36 mouse cellular contexts compared by ENCODE assay signal in the genomic region with DNA sequence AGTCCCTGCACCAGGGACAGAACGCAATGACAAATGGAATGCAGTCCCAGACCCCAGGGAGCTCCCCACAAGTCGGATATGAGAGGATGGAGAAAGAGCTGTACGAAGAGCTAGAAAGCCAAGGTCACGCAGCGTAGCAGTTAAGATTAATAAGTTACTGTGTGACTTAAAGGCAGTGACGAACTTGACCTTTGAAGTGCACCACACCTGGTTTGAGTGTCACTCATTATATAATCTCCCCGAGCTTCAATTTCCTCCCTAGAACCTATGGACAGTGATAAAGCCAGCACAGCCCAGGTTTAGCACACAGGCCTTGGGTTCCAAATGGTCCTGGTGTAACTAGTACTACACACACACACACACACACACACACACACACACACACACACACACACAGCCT. TPM values are rescaled to one million over a fixed set of nuclear protein-coding genes. Genes with fewer than 3 reads are reported as not detected.
DNase-seq lines count a peak whose midpoint lies in the region; ATAC-seq and TF ChIP-seq lines count a peak whose summit lies in the region.
"Had no signal": no experiment of that assay in that cellular context is flagged by ENCODE, and none has a peak within 500 bp of the region (broad histone marks: within the 10 kb centered on the region; RNA-seq: fewer than 3 reads in every experiment).

No protein-coding gene starts in this region.

- H3K36me3 ChIP-seq in intestine, embryonic 15.5 days = no peaks in the 10 kb centered on the region
- H3K36me3 ChIP-seq in intestine, postnatal 0 days (ENCODE audit: control insufficient read depth, insufficient read depth) = no peaks in the 10 kb centered on the region
- H3K36me3 ChIP-seq in stomach, embryonic 16.5 days (ENCODE audit: control insufficient read depth, insufficient read depth, low read length) = no peaks in the 10 kb centered on the region
- no peaks in the 10 kb centered on the region for H3K36me3 ChIP-seq in midbrain, embryonic 11.5 days (ENCODE audit: control insufficient read depth, insufficient read depth, low read length)
- H3K36me3 ChIP-seq: embryonic facial prominence, embryonic 13.5 days; heart, embryonic 12.5 days; hindbrain, embryonic 10.5 days; liver, embryonic 15.5 days; lung, embryonic 15.5 days had no signal

- no peak overlapping the region for H3K9ac ChIP-seq in intestine, embryonic 15.5 days
- H3K9ac ChIP-seq in intestine, postnatal 0 days (ENCODE audit: low read depth, low read length) = no peak overlapping the region
- no peak overlapping the region for H3K9ac ChIP-seq in stomach, embryonic 16.5 days (ENCODE audit: low read length)
- no peak overlapping the region for H3K9ac ChIP-seq in midbrain, embryonic 11.5 days (ENCODE audit: low read length)
- H3K9ac ChIP-seq: embryonic facial prominence, embryonic 13.5 days; forebrain, embryonic 13.5 days; heart, embryonic 12.5 days; liver, embryonic 15.5 days; lung, embryonic 15.5 days had no signal

- peak overlapping the region; percentile 77 for H3K27ac ChIP-seq in intestine, embryonic 15.5 days
- H3K27ac ChIP-seq in intestine, postnatal 0 days (ENCODE audit: low read depth, low read length) = peak overlapping the region; percentile 43
- peak overlapping the region; percentile 18; the same call in 1 of the 2 replicates for H3K27ac ChIP-seq in stomach, embryonic 16.5 days (ENCODE audit: low read length)
- no peak overlapping the region for H3K27ac ChIP-seq in gastrocnemius, adult 2 months
- H3K27ac ChIP-seq in midbrain, embryonic 11.5 days (ENCODE audit: low read depth, low read length) = no peak overlapping the region
- H3K27ac ChIP-seq: embryonic facial prominence, embryonic 13.5 days; forebrain, embryonic 13.5 days; hindbrain, embryonic 10.5 days; hindbrain, postnatal 0 days; left cerebral cortex, adult 2 months; liver, embryonic 15.5 days; lung, embryonic 15.5 days; macrophage had no signal

- no peak for TF ChIP-seq CTCF in intestine, postnatal 0 days (IDR thresholded peaks at IDR 0.05; ENCODE audit: low read depth)
- TF ChIP-seq CTCF in gastrocnemius, adult 2 months (IDR thresholded peaks at IDR 0.05) = no peak

- H3K4me2 ChIP-seq in intestine, embryonic 15.5 days (replicated peaks) = peak overlapping the region; percentile 37; the same call in 1 of the 2 replicates
- no peak overlapping the region for H3K4me2 ChIP-seq in intestine, postnatal 0 days (replicated peaks; ENCODE audit: low read depth)
- no peak overlapping the region for H3K4me2 ChIP-seq in stomach, embryonic 16.5 days (ENCODE audit: low read depth, low read length)
- no peak overlapping the region for H3K4me2 ChIP-seq in midbrain, embryonic 11.5 days
- H3K4me2 ChIP-seq: embryonic facial prominence, embryonic 13.5 days; forebrain, embryonic 13.5 days; heart, embryonic 12.5 days; liver, embryonic 15.5 days; lung, embryonic 15.5 days had no signal

- WGBS in intestine, embryonic 15.5 days = 27% methylated on average over 7 of the region's 7 CpGs
- 12% methylated on average over 7 of the region's 7 CpGs for WGBS in intestine, postnatal 0 days
- 38% methylated on average over 7 of the region's 7 CpGs for WGBS in stomach, embryonic 16.5 days
- 70% methylated on average over 7 of the region's 7 CpGs for whole genome bisulfite sequencing in midbrain, embryonic 11.5 days

- intact Hi-C loops in gastrocnemius, adult 2 months (cut with DNase I) = loop anchor here (10.0 kb wide), 1 partner anchor 700 kb away; no protein-coding TSS in a partner anchor

- no peaks in the 10 kb centered on the region for H3K27me3 ChIP-seq in intestine, embryonic 15.5 days (replicated peaks)
- no peaks in the 10 kb centered on the region for H3K27me3 ChIP-seq in intestine, postnatal 0 days (replicated peaks; ENCODE audit: control insufficient read depth, insufficient read depth, low read length)
- no peaks in the 10 kb centered on the region for H3K27me3 ChIP-seq in stomach, embryonic 16.5 days (ENCODE audit: control insufficient read depth, insufficient read depth, low read length)
- H3K27me3 ChIP-seq in midbrain, embryonic 11.5 days (ENCODE audit: control insufficient read depth, insufficient read depth, low read length) = no peaks in the 10 kb centered on the region
- H3K27me3 ChIP-seq: embryonic facial prominence, embryonic 13.5 days; forebrain, embryonic 13.5 days; heart, embryonic 12.5 days; liver, embryonic 15.5 days; lung, embryonic 15.5 days had no signal

- peaks cover 16% of the 10 kb centered on the region for H3K4me1 ChIP-seq in intestine, embryonic 15.5 days (replicated peaks)
- peaks cover 8% of the 10 kb centered on the region; the same call in 1 of the 2 replicates for H3K4me1 ChIP-seq in intestine, postnatal 0 days (replicated peaks; ENCODE audit: control insufficient read depth, insufficient read depth, low read length)
- peaks cover 16% of the 10 kb centered on the region for H3K4me1 ChIP-seq in stomach, embryonic 16.5 days (ENCODE audit: control insufficient read depth, insufficient read depth, low read length)
- no peaks in the 10 kb centered on the region for H3K4me1 ChIP-seq in midbrain, embryonic 11.5 days (ENCODE audit: control insufficient read depth, insufficient read depth, low read length)
- H3K4me1 ChIP-seq: forebrain, embryonic 13.5 days; liver, embryonic 15.5 days had no signal

- no peak overlapping the region for H3K4me3 ChIP-seq in intestine, embryonic 15.5 days (replicated peaks)
- no peak overlapping the region for H3K4me3 ChIP-seq in intestine, postnatal 0 days (ENCODE audit: low read depth, low read length)
- no peak overlapping the region for H3K4me3 ChIP-seq in stomach, embryonic 16.5 days (replicated peaks; ENCODE audit: low read length)
- H3K4me3 ChIP-seq in gastrocnemius, adult 2 months = no peak overlapping the region
- H3K4me3 ChIP-seq in midbrain, embryonic 11.5 days (ENCODE audit: low read depth, low read length) = no peak overlapping the region
- H3K4me3 ChIP-seq: embryonic facial prominence, embryonic 13.5 days; erythroblast, embryonic 14.5 days; forebrain, embryonic 13.5 days; heart, embryonic 12.5 days; hindbrain, embryonic 10.5 days; left cerebral cortex, adult 2 months; liver, embryonic 15.5 days; lung, embryonic 15.5 days had no signal

- H3K9me3 ChIP-seq in intestine, embryonic 15.5 days = no peaks in the 10 kb centered on the region
- H3K9me3 ChIP-seq in intestine, postnatal 0 days (ENCODE audit: control insufficient read depth) = no peaks in the 10 kb centered on the region
- H3K9me3 ChIP-seq in stomach, embryonic 16.5 days (replicated peaks; ENCODE audit: control insufficient read depth, low read length) = no peaks in the 10 kb centered on the region
- no peaks in the 10 kb centered on the region for H3K9me3 ChIP-seq in midbrain, embryonic 11.5 days (ENCODE audit: control insufficient read depth, low read length)
- H3K9me3 ChIP-seq: embryonic facial prominence, embryonic 13.5 days; forebrain, embryonic 13.5 days; hindbrain, embryonic 10.5 days; liver, embryonic 15.5 days; lung, embryonic 15.5 days had no signal

- peak; percentile 58 for ATAC-seq in intestine, embryonic 15.5 days
- peak; percentile 52 for ATAC-seq in intestine, postnatal 0 days
- no peak for ATAC-seq in stomach, embryonic 16.5 days (ENCODE audit: insufficient read depth, low FRiP score)
- no peak for ATAC-seq in midbrain, embryonic 11.5 days (ENCODE audit: low FRiP score)
- ATAC-seq: activated CD4-positive, CD25-positive, alpha-beta regulatory T cell, adult 4 months; forebrain, embryonic 13.5 days; hindbrain, postnatal 0 days had no signal

- peak; percentile 10 to 44 for DNase-seq in kidney, postnatal 36 days
- DNase-seq in gastrocnemius, adult 2 months = no peak
- no peak for DNase-seq in midbrain, embryonic 11.5 days (ENCODE audit: low spot score, missing footprints)
- no peak for DNase-seq in left cerebral cortex, adult 18-20 months (ENCODE audit: low spot score in 2 of 2)
- DNase-seq: adrenal gland, postnatal 10 days; cerebellum, adult 2 months; cerebellum, postnatal 25 days; embryo, embryonic 11 days; gastrocnemius, postnatal 14 days; heart, adult 11 months; heart, postnatal 10 days; layer of hippocampus, adult 9-11 months; liver; right cerebral cortex, adult 18-20 months; right cerebral cortex, postnatal 4 days; thymus, postnatal 14 days had no signal

RNA-seq across cellular contexts. Expression of a gene that starts 15.9 kb away (rescaled TPM):
- polyA plus RNA-seq in intestine, embryonic 15.5 days (2015; fragmentation: Nextera tagmentation; extraction: Ambion mirVana) = 743 and 782 TPM in 2 replicates
- polyA plus RNA-seq in intestine, postnatal 0 days (2015; fragmentation: Nextera tagmentation; extraction: Ambion mirVana) = 491 and 533 TPM in 2 replicates
- 1,141 and 1,514 TPM in 2 replicates for polyA plus RNA-seq in stomach, embryonic 16.5 days (2015; fragmentation: Nextera tagmentation; extraction: Ambion mirVana)
- total RNA-seq in gastrocnemius, adult 2 months (2021) = under 1 TPM in 1 of 2 experiments, not detected in 1; 0.20 TPM
- polyA plus RNA-seq in midbrain, embryonic 11.5 days (2014; fragmentation: Nextera tagmentation; extraction: Ambion mirVana) = 1.8 and 3.2 TPM in 2 replicates
- not detected for total RNA-seq in left cerebral cortex, adult 18-20 months (2021)
- total RNA-seq: left cerebral cortex, adult 2 months; left cerebral cortex, postnatal 36 days; MEL had no signal
- polyA plus RNA-seq: activated CD4-positive, CD25-positive, alpha-beta regulatory T cell, adult 4 months; erythroblast, embryonic 14.5 days; macrophage had no signal

RNA-seq across cellular contexts. Expression of a gene that starts 28.7 kb away (rescaled TPM):
- polyA plus RNA-seq in intestine, embryonic 15.5 days (2015; fragmentation: Nextera tagmentation; extraction: Ambion mirVana) = not detected in 2 replicates
- polyA plus RNA-seq in intestine, postnatal 0 days (2015; fragmentation: Nextera tagmentation; extraction: Ambion mirVana) = not detected in 2 replicates
- not detected in 2 replicates for polyA plus RNA-seq in stomach, embryonic 16.5 days (2015; fragmentation: Nextera tagmentation; extraction: Ambion mirVana)
- total RNA-seq in gastrocnemius, adult 2 months (2021) = not detected
- polyA plus RNA-seq in midbrain, embryonic 11.5 days (2014; fragmentation: Nextera tagmentation; extraction: Ambion mirVana) = not detected in 2 replicates
- total RNA-seq in left cerebral cortex, adult 18-20 months (2021) = 1 to 10 TPM; 3.8 to 4.9 TPM
- total RNA-seq: gastrocnemius, postnatal 14 days; heart, postnatal 10 days; MEL; midbrain, postnatal 0 days had no signal
- polyA plus RNA-seq: activated CD4-positive, CD25-positive, alpha-beta regulatory T cell, adult 4 months; embryonic facial prominence, embryonic 13.5 days; erythroblast, embryonic 14.5 days; forebrain, embryonic 13.5 days; heart, embryonic 12.5 days; hindbrain, embryonic 10.5 days; large intestine, adult 2 months; liver, embryonic 15.5 days; lung, embryonic 15.5 days; macrophage; midbrain, postnatal 0 days; testis, adult 2 months had no signal

RNA-seq across cellular contexts. Expression of a gene that starts 28.7 kb away (rescaled TPM):
- 4.7 and 5.9 TPM in 2 replicates for polyA plus RNA-seq in intestine, embryonic 15.5 days (2015; fragmentation: Nextera tagmentation; extraction: Ambion mirVana)
- polyA plus RNA-seq in intestine, postnatal 0 days (2015; fragmentation: Nextera tagmentation; extraction: Ambion mirVana) = 1.2 and 1.5 TPM in 2 replicates
- polyA plus RNA-seq in stomach, embryonic 16.5 days (2015; fragmentation: Nextera tagmentation; extraction: Ambion mirVana) = 1,477 and 1,759 TPM in 2 replicates
- not detected for total RNA-seq in gastrocnemius, adult 2 months (2021)
- polyA plus RNA-seq in midbrain, embryonic 11.5 days (2014; fragmentation: Nextera tagmentation; extraction: Ambion mirVana) = 0.65 and 0.89 TPM in 2 replicates
- total RNA-seq in left cerebral cortex, adult 18-20 months (2021) = not detected
- total RNA-seq: adrenal gland, postnatal 10 days; gastrocnemius, postnatal 14 days; left cerebral cortex, adult 2 months; left cerebral cortex, postnatal 36 days; MEL had no signal
- polyA plus RNA-seq: activated CD4-positive, CD25-positive, alpha-beta regulatory T cell, adult 4 months; macrophage; neural tube, embryonic 14.5 days had no signal

RNA-seq across cellular contexts. Expression of a gene that starts 43.0 kb away (rescaled TPM):
- 8.6 and 9.6 TPM in 2 replicates for polyA plus RNA-seq in intestine, embryonic 15.5 days (2015; fragmentation: Nextera tagmentation; extraction: Ambion mirVana)
- polyA plus RNA-seq in intestine, postnatal 0 days (2015; fragmentation: Nextera tagmentation; extraction: Ambion mirVana) = 8.9 and 10.0 TPM in 2 replicates
- polyA plus RNA-seq in stomach, embryonic 16.5 days (2015; fragmentation: Nextera tagmentation; extraction: Ambion mirVana) = 46.4 and 67.1 TPM in 2 replicates
- not detected for total RNA-seq in gastrocnemius, adult 2 months (2021)
- 1.2 and 1.5 TPM in 2 replicates for polyA plus RNA-seq in midbrain, embryonic 11.5 days (2014; fragmentation: Nextera tagmentation; extraction: Ambion mirVana)
- not detected for total RNA-seq in left cerebral cortex, adult 18-20 months (2021)
- total RNA-seq: gastrocnemius, postnatal 14 days; hindbrain, postnatal 0 days; left cerebral cortex, adult 2 months; left cerebral cortex, postnatal 36 days; MEL had no signal
- polyA plus RNA-seq: activated CD4-positive, CD25-positive, alpha-beta regulatory T cell, adult 4 months; macrophage; testis, adult 2 months had no signal

RNA-seq across cellular contexts. Expression of a gene that starts 43.0 kb away (rescaled TPM):
- polyA plus RNA-seq in intestine, embryonic 15.5 days (2015; fragmentation: Nextera tagmentation; extraction: Ambion mirVana) = 0.50 and 0.58 TPM in 2 replicates
- not detected in 2 replicates for polyA plus RNA-seq in intestine, postnatal 0 days (2015; fragmentation: Nextera tagmentation; extraction: Ambion mirVana)
- 1,856 and 2,859 TPM in 2 replicates for polyA plus RNA-seq in stomach, embryonic 16.5 days (2015; fragmentation: Nextera tagmentation; extraction: Ambion mirVana)
- not detected for total RNA-seq in gastrocnemius, adult 2 months (2021)
- polyA plus RNA-seq in midbrain, embryonic 11.5 days (2014; fragmentation: Nextera tagmentation; extraction: Ambion mirVana) = not detected in 2 replicates
- total RNA-seq in left cerebral cortex, adult 18-20 months (2021) = not detected
- total RNA-seq: adrenal gland, postnatal 10 days; gastrocnemius, postnatal 14 days; heart, postnatal 10 days; hindbrain, postnatal 0 days; left cerebral cortex, adult 2 months; left cerebral cortex, postnatal 36 days; MEL; midbrain, postnatal 0 days had no signal
- polyA plus RNA-seq: activated CD4-positive, CD25-positive, alpha-beta regulatory T cell, adult 4 months; cerebellum, adult 2 months; erythroblast, embryonic 14.5 days; forebrain, embryonic 13.5 days; hindbrain, postnatal 0 days; liver, embryonic 15.5 days; macrophage; midbrain, postnatal 0 days; neural tube, embryonic 14.5 days; testis, adult 2 months had no signal

Comparison
In these comparisons a context has a peak if more than half of its experiments do, and no peak if none do; other contexts are left out.
1. ATAC-seq: peak in intestine, embryonic 15.5 days (single experiment) and intestine, postnatal 0 days (single experiment); none in stomach, embryonic 16.5 days (single experiment) and midbrain, embryonic 11.5 days (single experiment).
2. H3K27ac ChIP-seq: peak in intestine, embryonic 15.5 days (single experiment), intestine, postnatal 0 days (single experiment) and stomach, embryonic 16.5 days (single experiment); none in gastrocnemius, adult 2 months (single experiment) and midbrain, embryonic 11.5 days (single experiment).
3. DNase-seq: peak in kidney, postnatal 36 days (2 of 2); none in gastrocnemius, adult 2 months (single experiment), midbrain, embryonic 11.5 days (single experiment) and left cerebral cortex, adult 18-20 months (0 of 2).
4. RNA of a gene that starts 15.9 kb away (polyA plus RNA-seq): 1,141 to 1,514 TPM in stomach, embryonic 16.5 days, 743 to 782 TPM in intestine, embryonic 15.5 days and 491 to 533 TPM in intestine, postnatal 0 days; 1.8 to 3.2 TPM in midbrain, embryonic 11.5 days; every median in the first group is over 100 times any median in the second.
5. RNA of a gene that starts 28.7 kb away (polyA plus RNA-seq): 1,477 to 1,759 TPM in stomach, embryonic 16.5 days; 4.7 to 5.9 TPM in intestine, embryonic 15.5 days, 1.2 to 1.5 TPM in intestine, postnatal 0 days and 0.65 to 0.89 TPM in midbrain, embryonic 11.5 days; every median in the first group is over 100 times any median in the second.